Mouse (Mus musculus): Measurements from ENCODE around the gene Rrp9. TPM values are rescaled to one million over a fixed set of nuclear protein-coding genes. Genes with fewer than 3 reads are reported as not detected.

The Rrp9 gene
- total and polyA plus RNA-seq, 2 experiments from 2014 or later: 21.0 to 54.6 TPM

- H3K4me1 ChIP-seq (ENCODE audit: control insufficient read depth, insufficient read depth): peaks cover 11% of the 10 kb centered on the region
- peak within 1 kb of the TSS; percentile 99 for H3K4me2 ChIP-seq (ENCODE audit: low read depth, low read length)
- H3K9ac ChIP-seq (replicated peaks; ENCODE audit: low read depth, low read length): peak within 1 kb of the TSS; percentile 52
- no peaks in the 10 kb centered on the region for H3K9me3 ChIP-seq (replicated peaks; ENCODE audit: control insufficient read depth, low read length)
- peaks cover 6% of the 10 kb centered on the region; the same call in 1 of the 2 replicates for H3K27me3 ChIP-seq (ENCODE audit: control insufficient read depth, insufficient read depth, low read length)
- DNase-seq (ENCODE audit: low spot score) (no peak), ATAC-seq (ENCODE audit: insufficient read depth, low read depth) (no peak)
- peak within 1 kb of the TSS; percentile 28 for H3K27ac ChIP-seq (ENCODE audit: low read depth)
- peaks cover 28% of the 10 kb centered on the region for H3K36me3 ChIP-seq (replicated peaks; ENCODE audit: control insufficient read depth, insufficient read depth, low read length)
- peak within 1 kb of the TSS; percentile 66 for H3K4me3 ChIP-seq (ENCODE audit: low read depth, low read length)
- 29% methylated on average over 26 of the region's 26 CpGs for WGBS
- TF ChIP-seq EP300 (IDR thresholded peaks at IDR 0.05; ENCODE audit: low read depth): no peak
- TF ChIP-seq CTCF (IDR thresholded peaks at IDR 0.05; ENCODE audit: low read depth): no peak
Measured at GRCm38 (mm10) chr9:106465571-106466200, 10.1 kb upstream of the Rrp9 start, which contains the start of gene Gpr62. Gpr62 (minus strand) TSS chr9:106465938.

- 79% methylated on average over 6 of the region's 6 CpGs for WGBS
- H3K4me3 ChIP-seq (ENCODE audit: low read depth, low read length): no peak overlapping the region
- DNase-seq (ENCODE audit: low spot score): no peak
Measured at GRCm38 (mm10) chr9:106466721-106467120, 9.0 kb upstream of the Rrp9 start.

GRCm38 (mm10) chr9:106467746-106468145, 8.0 kb upstream of the Rrp9 start:
- WGBS: 87% methylated on average over 7 of the region's 7 CpGs
- H3K4me2 ChIP-seq (ENCODE audit: low read depth, low read length): no peak overlapping the region
- no peak for ATAC-seq (ENCODE audit: insufficient read depth, low read depth)
- peaks cover 11% of the 10 kb centered on the region for H3K4me1 ChIP-seq (ENCODE audit: control insufficient read depth, insufficient read depth)
- no peak overlapping the region for H3K4me3 ChIP-seq (ENCODE audit: low read depth, low read length)
- no peaks in the 10 kb centered on the region for H3K9me3 ChIP-seq (replicated peaks; ENCODE audit: control insufficient read depth, low read length)
- H3K9ac ChIP-seq (replicated peaks; ENCODE audit: low read depth, low read length): no peak overlapping the region
- DNase-seq (ENCODE audit: low spot score): no peak
- H3K27me3 ChIP-seq (ENCODE audit: control insufficient read depth, insufficient read depth, low read length): peaks cover 6% of the 10 kb centered on the region; the same call in 1 of the 2 replicates
- TF ChIP-seq EP300 (IDR thresholded peaks at IDR 0.05; ENCODE audit: low read depth) (no peak), CTCF (IDR thresholded peaks at IDR 0.05; ENCODE audit: low read depth) (no peak)
- H3K36me3 ChIP-seq (replicated peaks; ENCODE audit: control insufficient read depth, insufficient read depth, low read length): peaks cover 10% of the 10 kb centered on the region
- no peak overlapping the region for H3K27ac ChIP-seq (ENCODE audit: low read depth)

More at GRCm38 (mm10) chr9:106466721-106467120, 9.0 kb upstream of the Rrp9 start:
- no peak overlapping the region for H3K27ac ChIP-seq (ENCODE audit: low read depth)
- no peak for ATAC-seq (ENCODE audit: insufficient read depth, low read depth)
- no peaks in the 10 kb centered on the region for H3K9me3 ChIP-seq (replicated peaks; ENCODE audit: control insufficient read depth, low read length)
- H3K4me1 ChIP-seq (ENCODE audit: control insufficient read depth, insufficient read depth): peaks cover 11% of the 10 kb centered on the region
- no peak overlapping the region for H3K4me2 ChIP-seq (ENCODE audit: low read depth, low read length)
- TF ChIP-seq CTCF (IDR thresholded peaks at IDR 0.05; ENCODE audit: low read depth) (no peak), EP300 (IDR thresholded peaks at IDR 0.05; ENCODE audit: low read depth) (no peak)
- peaks cover 20% of the 10 kb centered on the region for H3K36me3 ChIP-seq (replicated peaks; ENCODE audit: control insufficient read depth, insufficient read depth, low read length)
- H3K9ac ChIP-seq (replicated peaks; ENCODE audit: low read depth, low read length): no peak overlapping the region
- peaks cover 6% of the 10 kb centered on the region; the same call in 1 of the 2 replicates for H3K27me3 ChIP-seq (ENCODE audit: control insufficient read depth, insufficient read depth, low read length)

- Histone ChIP-seq H3K4me2 (ENCODE audit: low read depth, low read length) (no peak overlapping the region), H3K9me3 (replicated peaks; ENCODE audit: control insufficient read depth, low read length) (no peaks in the 10 kb centered on the region), H3K27me3 (ENCODE audit: control insufficient read depth, insufficient read depth, low read length) (peaks cover 6% of the 10 kb centered on the region; the same call in 1 of the 2 replicates), H3K36me3 (replicated peaks; ENCODE audit: control insufficient read depth, insufficient read depth, low read length) (no peaks in the 10 kb centered on the region), H3K27ac (ENCODE audit: low read depth) (no peak overlapping the region), H3K4me3 (ENCODE audit: low read depth, low read length) (no peak overlapping the region), H3K4me1 (ENCODE audit: control insufficient read depth, insufficient read depth) (peaks cover 14% of the 10 kb centered on the region), H3K9ac (replicated peaks; ENCODE audit: low read depth, low read length) (no peak overlapping the region)
- TF ChIP-seq CTCF (IDR thresholded peaks at IDR 0.05; ENCODE audit: low read depth): no peak; the same call in 1 of the 2 replicates
- TF ChIP-seq EP300 (IDR thresholded peaks at IDR 0.05; ENCODE audit: low read depth): no peak
- DNase-seq (ENCODE audit: low spot score): no peak
- WGBS: 60% methylated on average over 6 of the region's 6 CpGs
- no peak for ATAC-seq (ENCODE audit: insufficient read depth, low read depth)
Measured at GRCm38 (mm10) chr9:106469317-106469716, 6.4 kb upstream of the Rrp9 start.

- Histone ChIP-seq H3K9ac (replicated peaks; ENCODE audit: low read depth, low read length) (no peak overlapping the region), H3K9me3 (replicated peaks; ENCODE audit: control insufficient read depth, low read length) (no peaks in the 10 kb centered on the region), H3K27me3 (ENCODE audit: control insufficient read depth, insufficient read depth, low read length) (peaks cover 6% of the 10 kb centered on the region; the same call in 1 of the 2 replicates), H3K27ac (ENCODE audit: low read depth) (no peak overlapping the region), H3K36me3 (replicated peaks; ENCODE audit: control insufficient read depth, insufficient read depth, low read length) (no peaks in the 10 kb centered on the region), H3K4me2 (ENCODE audit: low read depth, low read length) (no peak overlapping the region), H3K4me1 (ENCODE audit: control insufficient read depth, insufficient read depth) (peaks cover 11% of the 10 kb centered on the region), H3K4me3 (ENCODE audit: low read depth, low read length) (no peak overlapping the region)
- 53% methylated on average over 9 of the region's 9 CpGs for WGBS
- no peak for DNase-seq (ENCODE audit: low spot score)
- ATAC-seq (ENCODE audit: insufficient read depth, low read depth): no peak
- TF ChIP-seq CTCF (IDR thresholded peaks at IDR 0.05; ENCODE audit: low read depth): no peak
- TF ChIP-seq EP300 (IDR thresholded peaks at IDR 0.05; ENCODE audit: low read depth): no peak
Measured at GRCm38 (mm10) chr9:106469776-106470175, 6.0 kb upstream of the Rrp9 start.

Data from heart, postnatal 0 days (tissue).